Mouse (Mus musculus): ENCODE measurements at regions not wholly inside any gene's neighbourhood (a gene's known extent, or its start where the extent isn't known, plus 50 kb on each side); places are given as distances from the start of the nearest gene placed in this dataset.

DNA sequence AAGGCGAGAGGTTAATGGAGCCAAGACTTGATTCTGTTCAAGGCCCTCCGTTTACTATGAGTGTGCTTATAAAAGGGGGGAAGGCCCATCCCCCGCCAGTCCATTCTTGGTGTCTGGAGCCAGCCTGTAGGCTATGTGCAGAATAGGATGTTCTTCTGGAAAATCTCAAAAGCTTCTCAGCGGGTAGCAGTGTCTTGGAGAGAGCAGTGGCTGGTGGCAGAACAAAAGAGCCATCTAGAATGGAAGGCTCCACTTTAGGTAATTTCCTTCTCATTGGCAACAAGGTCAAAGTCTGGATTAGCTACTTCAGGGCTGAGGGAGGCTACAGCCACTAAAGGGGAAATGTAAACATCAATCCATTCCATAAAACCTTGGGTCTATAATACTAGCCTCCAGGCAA, 1150.8 kb upstream of the Ptprd start:
- DNase-seq = no peak
- intact Hi-C loops (cut with DNase I) = no loop called here

DNA sequence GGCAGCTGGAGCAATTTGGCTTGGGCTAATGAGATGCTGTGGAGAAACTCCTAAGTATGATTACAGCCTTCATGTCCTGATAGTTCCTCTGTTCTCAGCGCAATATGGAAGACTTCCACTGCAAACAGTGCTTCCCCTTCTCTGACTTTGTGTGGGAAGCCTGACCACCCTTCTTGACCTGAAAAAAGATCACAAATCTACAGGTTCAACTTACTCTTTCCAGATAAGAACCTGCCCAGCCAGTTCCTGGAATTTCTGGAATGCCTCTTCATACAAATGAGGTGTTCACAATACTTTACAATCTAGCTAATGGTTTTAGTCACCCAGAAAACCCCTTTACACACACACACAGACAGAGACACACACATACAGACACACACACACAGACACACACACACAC, 1146.0 kb upstream of the Ptprd start:
- intact Hi-C loops (cut with DNase I) = no loop called here
- no peak for DNase-seq

GRCm38 (mm10) chr4:79309890-79310727, 1098.3 kb upstream of the Ptprd start:
- no peak for DNase-seq
- intact Hi-C loops (cut with DNase I) = no loop called here

DNA sequence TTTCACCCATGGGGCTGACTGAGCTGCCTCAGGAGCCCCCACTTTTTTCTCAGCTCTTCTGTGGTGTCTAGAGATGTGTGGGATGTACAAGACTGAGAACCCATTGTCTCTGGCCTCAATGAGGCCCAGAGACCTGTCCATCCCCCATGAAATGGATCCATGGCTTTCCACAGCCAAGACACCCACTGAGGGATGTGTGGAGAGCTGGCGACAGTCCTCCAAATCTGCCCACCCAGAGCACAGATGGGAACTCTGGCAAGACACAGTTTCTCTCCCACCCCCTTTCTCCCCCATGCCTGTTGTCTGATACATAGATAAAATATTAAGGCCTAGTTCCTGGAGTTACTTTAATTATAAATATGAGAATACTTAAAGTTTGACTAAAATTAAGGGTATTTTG, 1079.3 kb upstream of the Ptprd start:
- intact Hi-C loops (cut with DNase I) = no loop called here
- DNase-seq = peak; percentile 37

DNA sequence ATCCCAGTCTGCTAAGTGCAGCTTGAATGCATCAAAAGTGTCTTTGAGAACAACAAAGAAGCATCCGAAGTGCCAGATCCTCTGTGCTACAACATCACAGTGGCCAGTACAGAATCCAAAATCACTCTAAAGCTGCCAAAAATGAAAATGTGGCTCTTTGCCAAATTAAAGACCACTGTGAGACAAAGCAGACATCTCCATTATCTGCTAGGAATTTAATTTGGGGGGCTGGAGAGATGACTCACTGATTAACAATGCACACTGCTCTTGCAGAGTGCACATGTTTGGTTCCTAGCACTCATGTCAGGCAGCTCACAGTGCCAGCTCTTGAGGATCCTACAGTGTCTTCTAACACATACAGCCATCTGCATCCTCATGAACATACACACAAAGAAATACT, 1053.3 kb upstream of the Ptprd start:
- intact Hi-C loops (cut with DNase I) = no loop called here
- peak; percentile 13 for DNase-seq

GRCm38 (mm10) chr4:79243184-79243583, 1031.4 kb upstream of the Ptprd start:
- DNase-seq = no peak
- intact Hi-C loops (cut with DNase I) = no loop called here

GRCm38 (mm10) chr4:79241647-79242046, 1029.9 kb upstream of the Ptprd start:
- DNase-seq = no peak
- intact Hi-C loops (cut with DNase I) = no loop called here

DNA sequence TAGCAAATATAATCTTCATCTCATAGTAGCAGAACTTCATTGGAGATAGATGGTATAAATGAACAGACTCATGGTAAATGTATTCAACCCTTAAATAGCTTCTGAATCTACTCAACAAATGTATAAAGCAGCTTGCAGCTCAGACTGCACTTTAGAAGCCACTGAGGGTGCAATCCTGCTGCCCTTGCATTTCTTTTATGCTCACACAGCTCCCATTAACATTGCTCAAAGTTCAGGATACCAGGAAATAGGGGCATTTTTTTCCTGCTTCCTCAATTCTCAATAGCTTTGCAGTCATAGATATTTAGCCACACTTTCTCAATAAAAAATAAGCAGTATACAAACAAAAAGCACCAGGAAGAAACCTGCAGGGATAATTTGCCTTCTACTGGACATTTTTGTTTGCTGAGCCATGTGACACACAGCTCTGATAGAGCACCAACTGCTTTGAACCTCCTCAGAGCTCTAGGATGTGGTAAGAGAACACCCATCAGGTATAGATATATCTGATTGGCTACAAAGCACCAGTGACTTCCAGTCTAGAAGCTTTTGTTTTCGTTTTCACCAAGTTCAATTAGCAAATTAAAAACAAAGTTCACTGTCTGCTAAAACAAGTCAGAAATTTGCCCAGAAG, 1012.5 kb upstream of the Ptprd start:
- intact Hi-C loops (cut with DNase I) = no loop called here

More for the DNA sequence above, 1012.5 kb upstream of the Ptprd start:
- DNase-seq = no peak
